Mouse (Mus musculus) monocyte, adult 59 days (primary cell): ENCODE results near the gene Cep70. TPM values are rescaled to one million over a fixed set of nuclear protein-coding genes. Genes with fewer than 3 reads are reported as not detected.

Source experiments
- total RNA-seq, 2 experiments: library from RNA; stranded (reverse); gene quantifications; one replicate each; pipeline ENCODE4 v1.2.4; 2023

The Cep70 gene
- 10 to 100 TPM; 18.5 to 19.1 TPM for total RNA-seq

DNA sequence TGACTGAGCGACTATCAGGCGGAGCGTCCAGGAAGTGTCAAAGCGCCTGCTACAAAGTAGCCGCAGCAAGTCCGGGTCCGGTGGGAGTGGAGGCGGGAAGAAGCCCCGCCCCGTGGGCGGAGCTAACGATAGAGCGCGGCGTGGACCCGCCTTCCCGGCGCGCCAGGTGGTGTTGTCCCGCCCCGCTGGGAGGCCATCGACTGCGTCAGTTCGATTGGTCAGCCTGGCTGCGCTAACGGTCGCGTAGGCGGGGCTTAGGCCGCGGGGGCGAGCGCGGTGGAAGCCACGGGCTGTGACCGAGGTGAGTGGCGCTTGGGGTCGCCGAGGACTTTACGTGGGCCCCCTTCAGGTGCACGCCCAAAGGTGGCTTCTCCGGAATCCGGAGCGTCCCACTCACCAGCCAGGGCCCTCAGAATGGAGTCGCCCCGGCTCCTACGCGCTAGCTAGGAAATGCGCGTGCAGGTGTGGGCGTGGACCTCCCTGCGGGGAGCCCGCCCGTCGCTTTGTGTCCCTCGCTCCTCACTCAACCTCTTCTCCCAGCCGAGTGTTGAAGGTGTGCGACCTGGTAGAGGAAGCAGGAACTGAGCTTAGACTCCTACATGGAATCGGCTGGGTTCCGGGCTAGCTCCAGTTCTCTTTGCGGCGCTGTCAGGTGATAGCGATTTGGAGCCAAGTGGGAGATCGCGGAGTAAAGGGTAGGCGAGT lies at the start of gene Cep70:
Gene Cep70 (plus strand): TSS at position 178 of the 705 bp plus-strand sequence.

DNA sequence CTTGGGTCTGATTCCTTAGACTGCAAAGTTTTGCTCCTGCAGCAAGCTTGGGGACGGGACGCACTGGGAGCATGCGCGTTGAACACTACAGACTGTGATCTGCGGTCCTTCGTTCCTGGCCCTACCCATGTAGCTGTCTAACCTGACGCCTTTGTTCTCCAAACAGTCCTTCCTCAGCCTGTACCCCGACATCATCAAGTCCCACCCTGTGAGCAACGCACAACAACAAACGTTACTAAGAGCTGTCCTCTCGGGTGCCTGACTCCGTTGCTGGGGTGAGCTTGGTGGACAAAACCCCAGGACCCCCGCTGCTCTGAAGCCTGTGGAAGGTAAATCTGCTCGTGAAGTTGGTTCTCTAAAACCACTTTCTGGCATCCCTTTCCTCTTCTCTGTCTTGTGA lies 6.0 kb upstream of the Cep70 start, which contains the start of gene Faiml:
Gene Faiml (minus strand): TSS at position 101 of the 400 bp plus-strand sequence.

Other genes starting within 250 kb of the Cep70 start
- under 1 TPM; 0.31 to 0.58 TPM for gene Gm1123, start 207.7 kb upstream of the Cep70 start, total RNA-seq
- gene Pik3cb, start 102.7 kb upstream of the Cep70 start, total RNA-seq, result 10 to 100 TPM; 30.3 to 37.0 TPM
- not detected for gene Faiml, start 6.1 kb upstream of the Cep70 start, total RNA-seq
- gene Esyt3, start 115.2 kb downstream of the Cep70 start, total RNA-seq, result not detected
- gene Mras, start 194.0 kb downstream of the Cep70 start, total RNA-seq, result 1 to 10 TPM; 3.9 to 7.5 TPM
- not detected for gene Nme9, start 208.1 kb downstream of the Cep70 start, total RNA-seq